Mouse (Mus musculus) adrenal gland, adult 2 months (tissue): Measurements from ENCODE around the gene Tcte2. TPM values are rescaled to one million over a fixed set of nuclear protein-coding genes. Genes with fewer than 3 reads are reported as not detected.

ENCODE experiments used
- DNase-seq: peaks from one replicate; pipeline ENCODE4 v3.0.0; 2021
- polyA plus RNA-seq: library from polyadenylated mRNA; depleted of rRNA; stranded (reverse); fragments of >200 nt; gene quantifications from 2 replicates; pipeline ENCODE4 v1.2.3, GENCODE M21; 2012
- total RNA-seq, 2 experiments: library from RNA; stranded (reverse); gene quantifications; 2 replicates each; pipeline ENCODE4 v1.2.3; 2021

The Tcte2 gene
- total and polyA plus RNA-seq, 3 experiments = 0.90 to 5.7 (median 3.4) TPM

- no peak for DNase-seq
These were observed 16.3 kb downstream of the Tcte2 start for GRCm38 (mm10) chr17:13745373-13745772.

GRCm38 (mm10) chr17:13744824-13745223 lies 16.8 kb downstream of the Tcte2 start:
- peak; percentile 39 for DNase-seq

GRCm38 (mm10) chr17:13744219-13744618 lies 17.4 kb downstream of the Tcte2 start:
- no peak for DNase-seq

DNA sequence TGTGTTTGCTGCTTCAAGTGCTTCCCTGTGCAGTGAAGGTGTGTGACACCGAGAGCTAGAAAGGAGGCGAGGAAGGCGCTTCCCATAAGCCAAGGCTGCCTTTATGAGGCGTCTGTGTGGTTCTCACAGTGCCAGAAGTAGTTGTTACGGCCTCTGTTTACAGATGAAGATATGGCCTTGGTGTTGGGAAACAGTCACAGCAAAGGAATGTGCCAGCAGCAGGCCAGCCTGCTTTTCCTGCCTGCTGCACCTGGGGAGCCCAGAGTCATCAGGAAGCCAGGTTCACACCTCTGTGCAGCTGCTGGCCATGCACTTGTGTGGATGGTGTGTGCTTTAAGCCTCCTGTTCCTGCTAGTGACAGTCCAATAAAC lies 17.9 kb downstream of the Tcte2 start:
- DNase-seq = peak; percentile 43

DNA sequence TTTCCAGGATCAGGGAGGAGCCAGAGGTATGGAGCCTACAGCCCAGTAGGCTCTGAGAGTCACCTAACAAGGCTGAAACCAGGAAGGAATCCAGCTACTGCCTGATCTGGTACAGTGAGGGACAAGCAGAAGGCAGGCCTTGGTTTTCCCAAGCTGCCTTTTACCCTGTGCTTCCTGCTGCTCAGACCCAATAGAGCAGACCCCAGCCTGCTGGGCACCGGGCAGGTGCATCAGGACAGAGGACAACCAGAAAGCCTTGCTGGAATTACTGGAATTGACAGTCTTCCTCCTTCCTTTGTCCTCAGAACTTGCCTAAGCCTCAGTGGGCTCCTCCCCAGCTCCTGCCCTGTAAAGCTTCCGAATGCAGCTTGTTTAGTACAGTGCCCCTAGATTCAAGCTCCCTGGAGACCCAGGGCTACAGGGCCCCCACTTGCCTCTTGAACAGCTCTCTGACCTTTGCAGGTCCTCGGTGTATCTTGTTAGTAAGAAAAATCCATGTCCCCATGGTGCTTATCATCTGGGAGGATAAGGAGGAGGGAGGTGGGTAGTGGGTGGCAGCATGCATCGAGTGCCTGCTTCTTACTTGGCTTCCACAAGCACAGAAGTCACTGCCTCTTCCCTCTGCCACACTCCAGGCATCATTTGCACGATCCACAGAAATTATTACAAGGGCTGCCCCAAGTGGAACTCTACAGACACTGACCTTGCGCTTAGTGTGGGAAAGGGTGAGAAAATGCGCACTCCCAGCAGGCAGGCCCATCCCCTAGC lies 18.5 kb downstream of the Tcte2 start:
- peak; percentile 1 for DNase-seq

- no peak for DNase-seq
These were observed 19.3 kb downstream of the Tcte2 start for GRCm38 (mm10) chr17:13742334-13742733.

DNA sequence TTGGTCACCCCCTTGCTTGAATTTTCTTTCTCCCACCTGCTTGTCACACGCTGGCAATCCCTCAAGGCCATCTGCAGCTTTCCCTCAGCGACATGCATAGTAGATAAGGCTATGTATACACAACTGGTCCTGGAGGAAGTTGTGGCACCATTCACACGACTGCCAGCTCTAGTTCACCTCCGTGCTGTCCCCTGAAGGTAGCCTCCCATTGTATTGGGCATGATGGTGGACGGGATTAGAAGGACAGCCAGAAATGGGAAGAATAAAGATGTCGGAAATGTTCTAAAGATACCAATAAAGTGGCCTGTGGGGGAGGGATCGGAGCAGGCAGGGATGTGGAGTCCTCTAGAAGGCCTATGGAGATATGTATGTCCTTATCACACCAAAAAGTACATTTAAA lies 20.0 kb downstream of the Tcte2 start:
- peak; percentile 0 for DNase-seq

DNA sequence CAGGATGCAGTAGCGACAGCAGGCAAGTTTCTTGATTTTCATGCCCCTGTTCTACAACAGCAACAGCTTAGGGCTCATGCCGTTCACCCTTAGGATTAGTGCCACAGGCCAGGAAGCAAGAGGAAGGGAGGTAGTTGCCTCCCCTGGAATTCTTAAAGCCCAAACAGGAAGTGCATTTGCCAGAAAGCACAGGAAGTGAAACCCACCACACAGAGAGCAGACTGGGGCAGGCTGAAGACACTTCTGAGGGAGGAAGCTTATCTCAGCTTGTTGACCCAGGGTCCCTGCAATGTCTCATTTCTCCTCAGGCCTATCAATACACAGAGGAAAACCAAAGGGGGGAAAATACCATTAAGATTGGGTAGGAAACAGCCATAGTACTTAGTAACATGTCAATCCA lies 20.8 kb downstream of the Tcte2 start:
- peak; percentile 0 for DNase-seq

- no peak for DNase-seq
These were observed 21.6 kb downstream of the Tcte2 start for GRCm38 (mm10) chr17:13739981-13740380.

- peak; percentile 0 for DNase-seq
These were observed 22.7 kb downstream of the Tcte2 start for GRCm38 (mm10) chr17:13738916-13739315.

- peak; percentile 1 for DNase-seq
These were observed 23.4 kb downstream of the Tcte2 start for GRCm38 (mm10) chr17:13738121-13738776.

DNA sequence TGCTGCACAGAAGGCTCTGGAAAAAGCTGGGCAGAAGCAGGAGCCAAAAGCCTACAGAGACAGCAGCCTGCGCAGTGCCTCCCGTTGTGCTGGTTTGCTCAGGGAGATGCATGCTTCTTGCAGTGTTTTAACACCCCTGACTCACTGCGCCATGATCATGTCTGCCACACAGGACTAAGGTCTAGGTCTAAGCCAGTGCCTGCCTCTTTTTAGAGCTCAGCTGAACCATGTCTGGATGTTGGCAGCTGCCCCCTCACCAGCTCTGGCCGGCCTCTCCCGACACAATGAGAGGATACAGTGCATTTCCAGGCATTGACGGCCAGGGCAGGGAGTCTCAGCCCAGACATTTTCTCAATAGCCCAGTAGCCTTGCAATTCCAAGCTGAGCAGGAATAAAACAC lies 24.3 kb downstream of the Tcte2 start:
- DNase-seq = peak; percentile 13

DNA sequence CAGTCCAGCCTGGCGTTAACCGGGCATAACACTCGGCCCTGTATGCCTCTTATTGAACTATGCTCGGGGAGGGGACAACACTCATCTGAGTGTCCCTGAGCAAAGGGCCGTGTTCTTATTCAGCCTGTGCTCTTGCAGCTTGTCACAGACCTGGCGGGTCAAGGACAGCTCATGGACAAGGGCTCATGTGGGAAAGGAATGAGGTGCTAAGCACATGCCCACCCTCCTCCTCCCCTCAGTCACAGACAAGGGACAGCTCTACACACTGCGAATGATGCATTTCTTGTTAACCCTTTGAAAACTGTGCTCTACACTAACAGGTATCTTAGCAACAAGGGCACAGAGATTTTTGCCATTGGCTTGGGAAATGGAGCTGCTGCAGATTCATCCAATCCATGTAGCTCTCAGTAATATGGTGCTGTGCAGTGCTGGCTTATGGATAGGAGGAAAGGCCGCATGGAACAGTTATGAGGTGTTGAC lies 25.8 kb downstream of the Tcte2 start:
- peak; percentile 59 for DNase-seq

GRCm38 (mm10) chr17:13735057-13735456 lies 26.6 kb downstream of the Tcte2 start:
- DNase-seq = no peak

DNA sequence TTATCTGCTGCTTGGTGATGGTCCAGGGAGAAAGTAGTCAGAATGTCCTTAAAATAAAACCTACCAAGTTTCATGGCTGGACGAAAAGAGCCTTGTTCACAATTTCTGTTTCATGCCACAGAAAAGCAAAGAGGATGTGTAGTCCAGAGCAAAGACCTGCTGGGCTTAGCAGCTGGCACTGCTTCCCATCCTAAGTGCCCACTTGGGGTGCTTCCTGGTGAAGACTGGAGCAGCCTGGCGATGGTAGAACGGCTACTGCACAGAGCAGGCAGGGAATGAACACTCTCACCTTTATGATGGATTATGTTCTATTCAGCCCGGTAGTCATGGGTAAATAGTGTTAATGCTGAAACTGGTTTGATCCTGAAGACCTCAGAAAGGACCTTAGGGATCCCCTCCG lies 27.7 kb downstream of the Tcte2 start:
- no peak for DNase-seq

DNA sequence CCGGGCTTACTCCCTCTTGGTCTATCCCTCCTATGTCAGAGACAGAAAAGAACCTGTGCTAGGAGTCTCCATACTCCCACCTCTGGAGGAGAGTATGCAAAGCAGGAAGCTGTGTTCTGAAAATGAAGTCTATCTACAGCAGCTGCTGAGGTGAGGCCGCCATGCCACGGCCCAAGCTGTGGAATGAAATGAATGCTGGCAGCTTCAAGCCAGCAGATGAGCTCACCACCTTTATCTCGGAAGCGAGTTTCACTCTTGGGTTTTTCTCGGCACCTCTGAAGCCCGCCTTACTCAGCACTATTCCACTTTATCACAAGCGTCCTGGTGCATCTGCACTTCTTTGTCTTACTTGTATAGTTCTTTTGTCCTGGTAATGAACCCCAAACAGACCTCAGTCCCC lies 28.9 kb downstream of the Tcte2 start:
- DNase-seq = no peak

DNA sequence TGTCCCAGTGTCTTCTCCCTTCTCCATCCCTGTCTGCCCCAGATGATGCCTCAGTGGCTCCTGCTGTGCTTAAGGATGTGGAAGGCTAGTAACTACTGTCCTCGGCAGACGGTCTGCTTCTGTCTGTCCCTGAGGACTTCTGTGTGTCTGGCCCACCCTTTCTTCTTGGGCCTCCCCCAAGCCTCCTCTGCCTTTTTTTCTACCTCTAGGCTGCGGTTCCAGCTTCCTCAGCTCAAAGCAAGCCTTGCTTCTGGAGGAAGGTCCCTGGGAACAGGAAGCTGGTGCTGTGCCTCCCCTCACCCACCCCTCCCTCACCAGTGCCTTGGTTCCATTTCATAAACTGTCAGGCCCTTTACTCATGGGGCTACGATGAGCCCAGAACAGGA lies 29.9 kb downstream of the Tcte2 start:
- no peak for DNase-seq

- peak; percentile 37 for DNase-seq
These were observed 30.5 kb downstream of the Tcte2 start for GRCm38 (mm10) chr17:13730980-13731726.

GRCm38 (mm10) chr17:13726832-13727355 lies 34.7 kb downstream of the Tcte2 start:
- DNase-seq = no peak

DNA sequence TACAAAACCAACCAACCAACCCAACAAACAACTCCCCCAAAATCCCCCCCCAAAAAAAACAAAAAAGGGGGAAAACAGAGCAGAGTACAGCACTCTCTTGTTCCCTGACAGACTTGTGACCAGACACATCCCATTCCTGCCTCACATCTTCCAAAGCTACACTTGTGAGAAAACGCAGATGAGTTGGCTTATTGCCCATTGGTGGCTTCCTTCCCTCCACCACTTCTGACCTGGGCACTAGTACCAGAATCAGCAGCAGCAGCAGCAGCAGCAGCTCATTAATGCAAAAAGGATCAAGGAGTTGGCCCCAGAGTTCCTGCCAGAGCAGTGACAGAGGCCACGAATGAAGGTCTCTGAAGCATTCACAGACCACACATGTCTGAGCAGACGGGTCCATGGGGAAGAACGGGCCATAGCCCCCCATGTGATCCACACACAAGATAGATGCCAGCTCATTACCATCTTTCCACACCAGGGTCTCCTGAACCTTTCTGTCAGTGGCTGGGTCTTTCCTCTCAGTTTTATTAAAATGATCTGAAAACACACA lies 36.5 kb downstream of the Tcte2 start:
- no peak for DNase-seq

- no peak for DNase-seq
These were observed 39.2 kb downstream of the Tcte2 start for GRCm38 (mm10) chr17:13722434-13722833.

DNA sequence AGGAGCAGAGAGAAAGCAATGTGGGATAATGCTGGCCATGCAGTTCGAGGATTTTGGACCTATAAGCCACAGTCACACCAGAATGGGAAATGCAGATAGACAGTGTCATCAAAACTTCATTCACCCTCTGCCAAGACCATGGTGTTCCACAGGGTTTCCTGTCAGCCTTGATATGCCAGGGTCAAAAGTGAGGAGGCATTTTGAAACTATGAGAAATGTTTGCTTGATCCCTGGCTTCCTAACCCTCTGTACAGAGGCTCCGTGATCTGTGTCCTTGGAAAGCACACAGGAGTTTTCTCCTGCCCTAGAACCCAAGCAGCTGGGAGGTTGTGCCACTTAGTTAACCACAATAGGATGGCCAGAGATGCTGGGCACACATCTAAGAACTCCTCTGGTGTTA lies 40.3 kb downstream of the Tcte2 start:
- peak; percentile 67 for DNase-seq
